Mouse (Mus musculus) retina, embryonic 14.5 days (tissue): ENCODE results near the gene Dnah3.

Experiments used
- DNase-seq: peaks from one replicate; pipeline ENCODE4 v3.0.0-alpha.2; 2015; ENCODE audit warnings: low spot score

Dnah3 gene

DNA sequence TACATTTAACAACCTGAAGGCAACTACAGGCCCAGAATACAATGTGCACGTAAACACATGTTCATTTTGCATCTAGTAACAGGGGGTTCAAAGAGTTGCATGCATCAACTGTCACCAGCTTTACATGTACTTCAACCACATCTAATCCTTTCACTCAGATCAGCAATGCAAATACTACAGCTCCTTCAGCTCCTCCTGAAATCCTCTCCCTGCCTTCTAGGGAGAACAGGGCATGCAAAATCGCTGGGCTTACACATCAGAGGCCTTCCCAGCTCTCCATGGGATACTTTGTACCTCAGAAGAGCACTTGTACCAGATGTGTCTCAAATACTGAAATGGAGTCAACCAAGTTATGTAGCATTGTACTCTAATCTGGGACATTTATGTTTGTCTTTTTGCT lies 222.0 kb downstream of the Dnah3 start:
- DNase-seq = no peak
